Mouse (Mus musculus) forebrain, embryonic 14.5 days (tissue): ENCODE data around the gene Foxa2. TPM values are rescaled to one million over a fixed set of nuclear protein-coding genes. Genes with fewer than 3 reads are reported as not detected.

ENCODE experiments used
- ATAC-seq: fragments of 200-750 bp; cut with Nextera tagmentation; 2 replicates; pipeline ENCODE4 v1.8.0; 2017; ENCODE audit warnings: mild to moderate bottlenecking, moderate library complexity
- DNase-seq: peaks from one replicate; pipeline ENCODE4 v3.0.0-alpha.2; 2015; ENCODE audit warnings: low spot score
- H3K27ac ChIP-seq: fragments of 300-500 bp; sonication (generic); 2 replicates; pipeline ENCODE4 v1.5.1; 2014; ENCODE audit warnings: low read depth, mild to moderate bottlenecking, control low read depth, low read length, moderate library complexity
- H3K27me3 ChIP-seq: fragments of 300-500 bp; sonication (generic); replicated peaks from 2 replicates; pipeline ENCODE4 v1.6.1; 2014; ENCODE audit warnings: low read length, control low read depth, mixed read lengths; ENCODE audit not compliant: control insufficient read depth, insufficient read depth
- H3K36me3 ChIP-seq: fragments of 300-500 bp; sonication (generic); 2 replicates; pipeline ENCODE4 v1.6.1; 2014; ENCODE audit warnings: low read length, control low read depth; ENCODE audit not compliant: control insufficient read depth, insufficient read depth
- H3K4me1 ChIP-seq: fragments of 300-500 bp; sonication (generic); 2 replicates; pipeline ENCODE4 v1.6.1; 2014; ENCODE audit warnings: antibody characterized with exemption, low read length, control low read depth; ENCODE audit not compliant: control insufficient read depth, insufficient read depth
- H3K4me2 ChIP-seq: fragments of 300-500 bp; sonication (generic); 2 replicates; pipeline ENCODE4 v1.6.1; 2014; ENCODE audit warnings: mild to moderate bottlenecking, control low read depth, low read length
- H3K4me3 ChIP-seq: fragments of 300-500 bp; sonication (generic); 2 replicates; pipeline ENCODE4 v1.5.1; 2014; ENCODE audit warnings: low read depth, low read length, control low read depth
- H3K9ac ChIP-seq: fragments of 300-500 bp; sonication (generic); 2 replicates; pipeline ENCODE4 v1.6.1; 2014; ENCODE audit warnings: mild to moderate bottlenecking, low read length, control low read depth, moderate library complexity
- H3K9me3 ChIP-seq: fragments of 300-500 bp; sonication (generic); replicated peaks from 2 replicates; pipeline ENCODE4 v1.6.1; 2016; ENCODE audit warnings: low read length, control low read depth, mixed read lengths; ENCODE audit not compliant: control insufficient read depth
- WGBS: fragments of 180-500 bp; shearing (Covaris S2); extraction: QIAGEN DNeasy Blood & Tissue Kit; methylation state at CpG from one replicate; pipeline ENCODE4 v1.1.7; 2014; 5-methylcytosine and 5-hydroxymethylcytosine counted together
- polyA plus RNA-seq: library from polyadenylated mRNA; unstranded; fragments of >200 nt; fragmentation: Nextera tagmentation; extraction: Ambion mirVana; gene quantifications from 2 replicates; pipeline ENCODE4 v1.2.1, GENCODE M21; 2014

The Foxa2 gene
- polyA plus RNA-seq, 1 experiment from 2014 or later, result 0.13 TPM

DNA sequence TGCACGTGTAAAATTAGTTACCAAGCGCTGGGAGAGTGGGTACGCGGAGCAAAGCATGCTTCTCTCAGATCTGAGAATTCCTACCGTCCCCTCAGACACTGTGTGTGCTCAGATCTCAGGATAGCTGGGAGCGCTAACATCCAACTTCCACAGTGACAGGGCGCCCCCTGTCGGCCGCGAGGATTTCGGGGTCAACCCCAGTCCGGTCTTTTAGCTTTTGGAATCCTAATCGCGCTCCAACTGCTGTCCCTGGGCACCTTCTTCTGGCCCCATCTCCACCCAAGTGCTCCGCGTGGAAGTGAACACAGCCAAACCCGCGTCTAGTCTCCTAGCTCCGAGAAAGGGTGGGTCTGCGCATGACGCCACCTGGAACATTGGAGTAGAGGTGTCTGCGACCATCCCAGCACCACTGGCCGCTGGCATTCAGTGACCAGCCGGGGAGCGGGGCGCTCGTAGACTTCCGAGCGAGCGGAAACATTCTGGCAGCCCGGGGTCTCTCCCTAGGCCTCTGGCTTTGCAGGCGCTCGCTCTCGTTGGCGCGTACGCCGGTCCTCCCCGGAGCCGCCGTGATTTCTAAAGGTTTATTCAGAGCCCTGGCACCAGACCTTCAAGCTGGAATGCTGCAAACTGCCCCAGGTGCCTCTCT lies 1.8 kb upstream of the Foxa2 start:
- Histone ChIP-seq H3K9me3 (no peaks in the 10 kb centered on the region), H3K36me3 (no peaks in the 10 kb centered on the region), H3K27ac (no peak overlapping the region), H3K4me3 (no peak overlapping the region), H3K4me2 (peak overlapping the region; percentile 18; the same call in 1 of the 2 replicates), H3K9ac (no peak overlapping the region), H3K27me3 (peaks cover 98% of the 10 kb centered on the region), H3K4me1 (no peaks in the 10 kb centered on the region)
- DNase-seq (peak; percentile 71), ATAC-seq (peak; percentile 52)
- WGBS, result 0% methylated on average over 41 of the region's 41 CpGs

DNA sequence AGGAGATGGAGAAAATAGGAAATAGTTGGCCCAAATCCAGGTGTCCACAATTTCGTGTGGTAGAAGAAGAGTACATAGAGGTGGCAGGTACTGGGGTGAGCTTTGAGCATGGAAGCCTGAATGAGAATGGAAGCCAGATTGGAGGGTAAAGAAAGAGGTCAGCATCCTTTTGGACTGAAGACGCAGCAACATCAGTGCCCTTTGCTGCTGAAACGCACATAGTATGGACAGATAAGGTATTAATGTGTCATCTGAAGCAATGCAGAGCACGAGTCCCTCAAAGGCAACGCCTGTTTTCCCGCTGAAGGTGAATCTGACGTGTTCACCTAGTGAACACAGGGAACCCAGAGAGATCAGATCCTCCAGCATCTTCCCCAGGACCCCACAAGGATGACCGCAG lies 842 bp upstream of the Foxa2 start:
- Histone ChIP-seq H3K4me3 (no peak overlapping the region), H3K27ac (no peak overlapping the region), H3K9me3 (no peaks in the 10 kb centered on the region), H3K36me3 (no peaks in the 10 kb centered on the region), H3K27me3 (peaks cover 98% of the 10 kb centered on the region), H3K4me2 (no peak overlapping the region), H3K9ac (no peak overlapping the region), H3K4me1 (no peaks in the 10 kb centered on the region)
- DNase-seq (no peak), ATAC-seq (no peak)
- 3% methylated on average over 8 of the region's 8 CpGs for WGBS

DNA sequence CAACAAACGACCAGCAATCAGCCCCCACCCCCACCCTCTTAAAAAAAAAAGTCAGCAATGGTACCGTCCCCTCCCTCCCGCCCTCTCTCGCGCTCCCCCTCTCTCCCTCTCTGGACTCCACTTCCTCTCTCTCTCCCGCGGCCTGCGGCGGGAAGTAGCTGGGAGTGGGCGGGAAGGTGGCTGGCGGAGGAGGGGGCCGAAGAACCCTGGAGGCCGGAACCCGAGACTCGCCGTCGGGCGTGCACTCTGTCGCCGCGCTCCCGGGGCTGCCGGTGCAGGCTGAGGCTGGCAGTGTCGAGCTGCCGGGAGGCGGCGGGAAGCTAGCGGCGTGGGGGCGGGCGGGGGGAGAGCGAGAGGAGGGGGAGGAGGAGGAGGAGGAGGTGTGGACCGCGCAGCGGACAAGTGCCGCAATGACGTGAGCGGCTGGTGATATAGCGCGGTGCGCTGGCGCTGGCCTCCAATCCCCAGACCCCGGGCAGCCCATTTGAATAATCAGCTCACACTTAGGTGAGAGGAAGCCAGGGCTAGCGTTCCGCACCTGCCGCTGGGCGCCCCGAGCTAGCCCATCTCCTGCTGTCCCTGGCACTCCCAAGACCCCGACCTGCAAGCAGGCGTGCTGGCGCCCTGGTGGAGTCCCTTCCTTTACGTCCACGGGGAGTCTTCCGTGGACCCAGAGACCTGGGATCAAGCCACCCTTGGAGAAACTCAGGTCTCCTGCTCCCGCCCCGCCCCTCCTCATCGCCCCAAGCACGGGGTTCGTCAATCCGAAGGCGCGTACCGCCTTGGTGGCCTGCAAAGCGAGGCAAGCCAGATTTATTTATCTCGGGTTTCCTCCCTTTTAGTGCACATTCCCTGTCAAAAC lies 601 bp downstream of the Foxa2 start:
- Histone ChIP-seq H3K4me3 (peak overlapping the region; percentile 19), H3K4me1 (no peaks in the 10 kb centered on the region), H3K9me3 (no peaks in the 10 kb centered on the region), H3K27me3 (peaks cover 98% of the 10 kb centered on the region), H3K36me3 (no peaks in the 10 kb centered on the region), H3K27ac (no peak overlapping the region), H3K4me2 (peak overlapping the region; percentile 39), H3K9ac (no peak overlapping the region)
- WGBS, result under 1% methylated on average over 55 of the region's 65 CpGs
- ATAC-seq (peak; percentile 44), DNase-seq (no peak)

- Histone ChIP-seq H3K9ac (no peak overlapping the region), H3K4me3 (0 out of 2 replicates have a peak overlapping the region, but pooled peaks have one; percentile 19)
- DNase-seq, result no peak
Measured at GRCm38 (mm10) chr2:148045543-148045936, 1.2 kb downstream of the Foxa2 start.

GRCm38 (mm10) chr2:148044877-148045539 lies 1.8 kb downstream of the Foxa2 start:
- Histone ChIP-seq H3K4me2 (no peak overlapping the region), H3K27me3 (peaks cover 95% of the 10 kb centered on the region), H3K4me1 (no peaks in the 10 kb centered on the region), H3K36me3 (no peaks in the 10 kb centered on the region), H3K4me3 (no peak overlapping the region), H3K9me3 (no peaks in the 10 kb centered on the region), H3K27ac (no peak overlapping the region), H3K9ac (no peak overlapping the region)
- DNase-seq (no peak), ATAC-seq (no peak)
- WGBS, result under 1% methylated on average over 26 of the region's 26 CpGs

More at GRCm38 (mm10) chr2:148045543-148045936, 1.2 kb downstream of the Foxa2 start:
- no peak overlapping the region for H3K4me2 ChIP-seq
- ATAC-seq, result no peak
- H3K27ac ChIP-seq, result no peak overlapping the region
- WGBS, result under 1% methylated on average over 25 of the region's 25 CpGs
- peaks cover 98% of the 10 kb centered on the region for H3K27me3 ChIP-seq
- H3K9me3 ChIP-seq, result no peaks in the 10 kb centered on the region
- H3K36me3 ChIP-seq, result no peaks in the 10 kb centered on the region
- H3K4me1 ChIP-seq, result no peaks in the 10 kb centered on the region

DNA sequence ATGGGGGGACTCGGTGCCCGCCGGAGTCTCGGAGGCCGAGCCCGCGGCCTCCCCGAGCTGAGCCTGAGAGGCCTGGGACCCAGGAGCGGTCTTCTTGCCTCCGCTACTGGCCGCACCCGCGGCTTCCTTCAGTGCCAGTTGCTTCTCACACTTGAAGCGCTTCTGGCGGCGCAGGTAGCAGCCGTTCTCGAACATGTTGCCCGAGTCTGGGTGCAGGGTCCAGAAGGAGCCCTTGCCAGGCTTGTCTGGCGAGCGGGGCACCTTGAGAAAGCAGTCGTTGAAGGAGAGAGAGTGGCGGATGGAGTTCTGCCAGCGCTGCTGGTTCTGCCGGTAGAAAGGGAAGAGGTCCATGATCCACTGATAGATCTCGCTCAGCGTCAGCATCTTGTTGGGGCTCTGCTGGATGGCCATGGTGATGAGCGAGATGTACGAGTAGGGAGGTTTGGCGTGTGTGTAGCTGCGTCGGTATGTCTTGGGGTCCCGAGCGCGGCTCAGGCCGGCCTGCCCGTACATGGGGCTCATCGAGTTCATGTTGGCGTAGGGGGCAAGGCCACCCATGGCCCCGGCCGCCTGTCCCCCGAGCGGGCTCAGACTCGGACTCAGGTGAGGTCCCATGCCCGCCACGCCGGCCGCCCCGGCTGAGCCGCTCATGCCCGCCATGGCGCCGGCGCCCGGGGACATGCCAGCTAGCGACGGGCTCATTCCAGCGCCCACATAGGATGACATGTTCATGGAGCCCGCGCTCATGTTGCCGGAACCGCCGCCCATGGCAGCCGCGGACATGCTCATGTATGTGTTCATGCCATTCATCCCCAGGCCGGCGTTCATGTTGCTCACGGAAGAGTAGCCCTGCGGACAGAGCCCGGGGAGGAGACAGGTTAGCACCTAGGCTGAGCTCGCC lies 2.5 kb downstream of the Foxa2 start:
- under 1% methylated on average over 71 of the region's 71 CpGs for WGBS
- no peak overlapping the region for H3K27ac ChIP-seq

GRCm38 (mm10) chr2:148043271-148043975 lies 3.3 kb downstream of the Foxa2 start:
- DNase-seq (no peak), ATAC-seq (no peak)
- H3K9ac ChIP-seq, result no peak overlapping the region
- H3K9me3 ChIP-seq, result no peaks in the 10 kb centered on the region
- no peak overlapping the region for H3K4me3 ChIP-seq
- no peaks in the 10 kb centered on the region for H3K36me3 ChIP-seq
- no peak overlapping the region for H3K4me2 ChIP-seq
- no peak overlapping the region for H3K27ac ChIP-seq
- peaks cover 95% of the 10 kb centered on the region for H3K27me3 ChIP-seq
- 2% methylated on average over 17 of the region's 17 CpGs for WGBS
- no peaks in the 10 kb centered on the region for H3K4me1 ChIP-seq

More for the DNA sequence above, 2.5 kb downstream of the Foxa2 start:
- peaks cover 95% of the 10 kb centered on the region for H3K27me3 ChIP-seq
- H3K4me2 ChIP-seq, result no peak overlapping the region
- H3K9me3 ChIP-seq, result no peaks in the 10 kb centered on the region
- H3K4me3 ChIP-seq, result no peak overlapping the region
- ATAC-seq (no peak), DNase-seq (no peak)
- H3K9ac ChIP-seq, result no peak overlapping the region
- no peaks in the 10 kb centered on the region for H3K4me1 ChIP-seq
- no peaks in the 10 kb centered on the region for H3K36me3 ChIP-seq
